Mouse (Mus musculus) lung, postnatal 0 days (tissue): ENCODE results near the gene Acot6. TPM values are rescaled to one million over a fixed set of nuclear protein-coding genes. Genes with fewer than 3 reads are reported as not detected.
A peak's percentile ranks its signal among the peaks of the same experiment; 100 is the strongest.

Experiments
- ATAC-seq: fragments of 200-750 bp; cut with Nextera tagmentation; 2 replicates; pipeline ENCODE4 v1.8.0; 2017; ENCODE audit warnings: moderate library complexity
- DNase-seq: peaks from one replicate; pipeline ENCODE4 v3.0.0-alpha.2; 2016; ENCODE audit warnings: low spot score
- H3K27ac ChIP-seq: fragments of 300-500 bp; sonication (generic); 2 replicates; pipeline ENCODE4 v1.5.1; 2014; ENCODE audit warnings: antibody characterized with exemption, mild to moderate bottlenecking, low read length, mixed read lengths
- H3K27me3 ChIP-seq: fragments of 300-500 bp; sonication (generic); replicated peaks from 2 replicates; pipeline ENCODE4 v1.6.1; 2014; ENCODE audit warnings: low read length, mixed read lengths; ENCODE audit not compliant: insufficient read depth
- H3K36me3 ChIP-seq: fragments of 300-500 bp; sonication (generic); 2 replicates; pipeline ENCODE4 v1.6.1; 2014; ENCODE audit warnings: low read length, mixed read lengths; ENCODE audit not compliant: insufficient read depth
- H3K4me1 ChIP-seq: fragments of 300-500 bp; sonication (generic); 2 replicates; pipeline ENCODE4 v1.6.1; 2014; ENCODE audit warnings: antibody characterized with exemption, low read depth, low read length, mixed read lengths; ENCODE audit not compliant: insufficient read depth
- H3K4me2 ChIP-seq: fragments of 300-500 bp; sonication (generic); replicated peaks from 2 replicates; pipeline ENCODE4 v1.6.1; 2014; ENCODE audit warnings: low read depth, mild to moderate bottlenecking, low read length, moderate library complexity, mixed read lengths
- H3K4me3 ChIP-seq: fragments of 300-500 bp; sonication (generic); 2 replicates; pipeline ENCODE4 v1.5.1; 2014; ENCODE audit warnings: low read depth, low read length
- H3K9ac ChIP-seq: fragments of 300-500 bp; sonication (generic); replicated peaks from 2 replicates; pipeline ENCODE4 v1.6.1; 2014; ENCODE audit warnings: low read depth, mild to moderate bottlenecking
- H3K9me3 ChIP-seq: fragments of 300-500 bp; sonication (generic); 2 replicates; pipeline ENCODE4 v1.6.1; 2016; ENCODE audit warnings: low read length, mixed read lengths
- CTCF ChIP-seq: IDR thresholded peaks from 2 replicates; pipeline ENCODE4 v1.5.1; 2016; ENCODE audit warnings: antibody characterized with exemption, mild to moderate bottlenecking
- EP300 ChIP-seq: IDR thresholded peaks from 2 replicates; pipeline ENCODE4 v1.6.1; 2016; ENCODE audit warnings: antibody characterized with exemption, mild to moderate bottlenecking, control low read depth
- WGBS: fragments of 180-500 bp; shearing (Covaris S2); extraction: QIAGEN DNeasy Blood & Tissue Kit; methylation state at CpG from one replicate; pipeline ENCODE4 v1.1.7; 2014; 5-methylcytosine and 5-hydroxymethylcytosine counted together
- polyA plus RNA-seq: library from polyadenylated mRNA; unstranded; fragments of >200 nt; fragmentation: Nextera tagmentation; extraction: Ambion mirVana; gene quantifications from 2 replicates; pipeline ENCODE4 v1.2.1, GENCODE M21; 2015

Gene Acot6
- polyA plus RNA-seq, 1 experiment from 2014 or later: 1.1 TPM

DNA sequence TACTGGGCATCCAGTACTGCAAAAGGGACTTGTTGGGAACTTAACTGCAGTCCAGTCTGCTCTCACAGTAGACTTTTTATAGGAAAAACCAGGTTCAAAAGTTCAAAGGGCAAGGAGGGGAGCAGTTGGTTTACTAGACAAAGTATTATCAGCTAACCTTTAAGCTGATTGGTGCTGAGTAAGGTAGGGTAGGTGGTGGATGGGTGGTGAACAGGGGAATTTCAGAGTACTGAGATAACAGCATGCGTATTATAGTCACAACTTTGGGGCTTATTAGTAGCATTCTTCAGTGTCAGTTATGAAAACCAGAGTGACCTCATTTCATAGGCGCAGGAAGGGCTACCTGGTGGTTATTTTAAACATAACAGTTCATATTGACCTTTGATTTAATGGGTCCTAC is 849 bp upstream of the Acot6 start:
- WGBS: 100% methylated on average over 2 of the region's 2 CpGs
- H3K27ac ChIP-seq: no peak overlapping the region

DNA sequence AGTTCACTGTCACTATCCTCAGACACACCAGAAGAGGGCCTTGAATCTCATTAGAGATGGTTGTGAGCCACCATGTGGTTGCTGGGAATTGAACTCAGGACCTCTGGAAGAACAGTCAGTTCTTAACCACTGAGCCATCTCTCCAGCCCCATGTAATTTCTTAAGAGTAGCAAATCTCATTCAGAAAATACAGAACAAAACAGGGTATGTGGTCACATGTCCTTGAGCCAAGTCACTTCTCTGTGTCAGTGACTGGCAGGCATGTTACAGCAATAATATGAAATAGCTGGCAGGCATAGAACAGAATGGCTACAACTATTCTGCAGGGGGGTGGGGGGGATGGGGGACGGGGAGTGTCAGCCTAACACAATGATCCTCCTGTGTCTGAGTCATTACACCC is 383 bp upstream of the Acot6 start:
- WGBS: 0% methylated on average over 1 of the region's 1 CpGs
- Histone ChIP-seq H3K36me3 (no peaks in the 10 kb centered on the region), H3K4me2 (0 out of 2 replicates have a peak overlapping the region, but pooled peaks have one; percentile 76), H3K4me3 (no peak overlapping the region), H3K27ac (no peak overlapping the region), H3K9ac (no peak overlapping the region), H3K9me3 (no peaks in the 10 kb centered on the region), H3K4me1 (no peaks in the 10 kb centered on the region), H3K27me3 (no peaks in the 10 kb centered on the region)
- TF ChIP-seq EP300: no peak
- no peak for TF ChIP-seq CTCF
- DNase-seq (peak; percentile 58), ATAC-seq (no peak)

More for the DNA sequence above, 849 bp upstream of the Acot6 start:
- no peaks in the 10 kb centered on the region for H3K36me3 ChIP-seq
- H3K9ac ChIP-seq: no peak overlapping the region
- H3K4me2 ChIP-seq: no peak overlapping the region
- H3K4me3 ChIP-seq: no peak overlapping the region
- no peaks in the 10 kb centered on the region for H3K4me1 ChIP-seq
- TF ChIP-seq EP300 (no peak), CTCF (no peak)
- no peaks in the 10 kb centered on the region for H3K9me3 ChIP-seq
- DNase-seq: no peak
- no peak for ATAC-seq
- H3K27me3 ChIP-seq: no peaks in the 10 kb centered on the region

- DNase-seq (peak; percentile 17), ATAC-seq (peak; percentile 38; the same call in 1 of the 2 replicates)
- H3K4me1 ChIP-seq: no peaks in the 10 kb centered on the region
- TF ChIP-seq CTCF (no peak), EP300 (no peak)
- H3K4me3 ChIP-seq: peak overlapping the region; percentile 51
- 46% methylated on average over 2 of the region's 2 CpGs for WGBS
- H3K27ac ChIP-seq: no peak overlapping the region
- no peak overlapping the region for H3K9ac ChIP-seq
- H3K4me2 ChIP-seq: peak overlapping the region; percentile 76
- H3K27me3 ChIP-seq: no peaks in the 10 kb centered on the region
- H3K9me3 ChIP-seq: no peaks in the 10 kb centered on the region
- no peaks in the 10 kb centered on the region for H3K36me3 ChIP-seq
Observed at GRCm38 (mm10) chr12:84101493-84101845, 1.0 kb downstream of the Acot6 start.

- no peaks in the 10 kb centered on the region for H3K9me3 ChIP-seq
- no peaks in the 10 kb centered on the region for H3K27me3 ChIP-seq
- H3K36me3 ChIP-seq: no peaks in the 10 kb centered on the region
- H3K9ac ChIP-seq: no peak overlapping the region
- ATAC-seq: no peak
- TF ChIP-seq EP300 (no peak), CTCF (no peak)
- H3K27ac ChIP-seq: no peak overlapping the region
- WGBS: 69% methylated on average over 3 of the region's 3 CpGs
- H3K4me1 ChIP-seq: no peaks in the 10 kb centered on the region
- H3K4me2 ChIP-seq: no peak overlapping the region
- H3K4me3 ChIP-seq: no peak overlapping the region
- no peak for DNase-seq
Observed at GRCm38 (mm10) chr12:84107012-84107411, 6.6 kb downstream of the Acot6 start.

DNA sequence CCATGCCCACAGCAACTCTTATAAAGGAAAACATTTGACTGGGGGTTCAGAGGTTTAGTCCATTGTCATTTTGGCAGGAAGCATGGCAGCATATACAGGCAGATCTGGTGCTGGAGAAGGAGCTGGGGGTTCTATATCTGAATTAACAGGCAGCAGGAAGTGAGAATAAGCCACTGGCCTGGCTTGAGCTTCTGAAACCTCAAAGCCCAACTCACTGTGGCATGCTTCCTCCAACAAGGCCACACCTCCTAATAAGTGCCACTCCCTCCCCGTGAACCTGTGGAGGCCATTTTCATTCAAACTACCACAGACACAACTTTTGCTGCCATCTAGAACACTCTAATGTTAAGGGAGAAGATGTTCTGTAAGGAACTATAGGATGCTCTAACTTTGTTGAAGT is 7.2 kb downstream of the Acot6 start:
- DNase-seq (no peak), ATAC-seq (no peak)
- Histone ChIP-seq H3K4me3 (no peak overlapping the region), H3K9me3 (no peaks in the 10 kb centered on the region), H3K9ac (no peak overlapping the region), H3K4me2 (no peak overlapping the region), H3K27me3 (no peaks in the 10 kb centered on the region), H3K36me3 (no peaks in the 10 kb centered on the region), H3K4me1 (no peaks in the 10 kb centered on the region), H3K27ac (no peak overlapping the region)
- no peak for TF ChIP-seq EP300
- TF ChIP-seq CTCF: no peak
- 35% methylated on average over 1 of the region's 1 CpGs for WGBS

DNA sequence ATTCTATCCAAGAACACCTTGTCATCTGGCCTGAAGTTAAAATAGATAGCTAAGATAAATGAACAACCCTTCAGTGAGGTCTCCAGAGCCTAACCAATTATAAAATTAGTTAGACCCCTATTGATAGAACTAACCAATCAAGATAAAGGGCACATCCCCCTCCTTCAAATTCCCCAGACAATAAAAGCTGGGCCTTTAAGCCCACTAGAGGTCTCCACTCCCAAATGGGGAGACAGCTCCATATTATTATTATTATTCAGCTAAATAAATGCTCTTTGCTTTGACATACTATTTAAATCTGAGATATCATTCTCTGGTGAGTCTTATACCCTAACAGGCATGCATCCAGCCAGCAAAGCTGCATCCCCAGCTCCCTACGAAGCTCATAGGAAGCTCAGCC is 9.5 kb downstream of the Acot6 start:
- Histone ChIP-seq H3K4me2 (no peak overlapping the region), H3K4me1 (peaks cover 4% of the 10 kb centered on the region; the same call in 1 of the 2 replicates), H3K27me3 (no peaks in the 10 kb centered on the region), H3K9ac (no peak overlapping the region), H3K36me3 (no peaks in the 10 kb centered on the region), H3K27ac (no peak overlapping the region), H3K4me3 (no peak overlapping the region), H3K9me3 (no peaks in the 10 kb centered on the region)
- WGBS: 80% methylated on average over 1 of the region's 1 CpGs
- TF ChIP-seq EP300 (no peak), CTCF (peak; percentile 20)
- no peak for DNase-seq
- ATAC-seq: no peak

DNA sequence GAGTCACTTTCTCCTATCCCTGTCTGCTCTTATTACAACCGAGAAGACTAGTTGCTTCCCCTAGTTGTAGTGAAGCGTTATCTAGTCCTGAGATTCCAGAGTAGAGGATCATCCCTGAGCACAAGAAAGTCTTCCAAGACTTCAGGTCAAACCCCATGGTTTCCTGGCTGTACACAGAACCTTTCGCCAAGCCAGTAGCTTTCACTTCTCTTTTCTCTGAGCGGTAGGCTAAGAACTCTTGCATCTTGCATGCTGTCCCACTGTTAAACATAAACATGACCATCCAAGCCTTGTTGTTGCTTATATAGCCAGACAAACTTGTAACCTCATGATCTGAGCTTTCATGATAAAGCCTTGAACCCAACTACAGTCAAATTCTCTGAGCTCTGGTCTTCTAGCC is 10.4 kb downstream of the Acot6 start:
- Histone ChIP-seq H3K4me1 (peaks cover 5% of the 10 kb centered on the region; the same call in 1 of the 2 replicates), H3K9me3 (no peaks in the 10 kb centered on the region), H3K27ac (no peak overlapping the region), H3K4me2 (no peak overlapping the region), H3K9ac (no peak overlapping the region), H3K36me3 (no peaks in the 10 kb centered on the region), H3K4me3 (no peak overlapping the region), H3K27me3 (no peaks in the 10 kb centered on the region)
- ATAC-seq (no peak), DNase-seq (no peak)
- TF ChIP-seq CTCF (no peak), EP300 (no peak)
- 86% methylated on average over 4 of the region's 4 CpGs for WGBS
